Mouse (Mus musculus) hindbrain, embryonic 16.5 days (tissue): Measurements from ENCODE around the gene Tcp10c. TPM values are rescaled to one million over a fixed set of nuclear protein-coding genes. Genes with fewer than 3 reads are reported as not detected.
"Not testable (repeated sequence)": the region's sequence is repeated elsewhere in the genome, so short reads cannot be mapped to it uniquely, and the experiment has no call there.

Experiments used
- ATAC-seq: fragments of 200-750 bp; cut with Nextera tagmentation; 2 replicates; pipeline ENCODE4 v1.8.0; 2017; ENCODE audit warnings: moderate TSS enrichment, moderate library complexity
- H3K27ac ChIP-seq: fragments of 300-500 bp; sonication (generic); 2 replicates; pipeline ENCODE4 v1.5.1; 2014; ENCODE audit warnings: low read depth, mild to moderate bottlenecking, control low read depth, low read length, moderate library complexity
- H3K27me3 ChIP-seq: fragments of 300-500 bp; sonication (generic); replicated peaks from 2 replicates; pipeline ENCODE4 v1.6.1; 2014; ENCODE audit warnings: low read length; ENCODE audit not compliant: control insufficient read depth, insufficient read depth
- H3K36me3 ChIP-seq: fragments of 300-500 bp; sonication (generic); 2 replicates; pipeline ENCODE4 v1.6.1; 2014; ENCODE audit warnings: mild to moderate bottlenecking, low read length, moderate library complexity, mixed read lengths; ENCODE audit not compliant: control insufficient read depth, insufficient read depth
- H3K4me1 ChIP-seq: fragments of 300-500 bp; sonication (generic); 2 replicates; pipeline ENCODE4 v1.6.1; 2014; ENCODE audit warnings: low read depth, low read length; ENCODE audit not compliant: control insufficient read depth, insufficient read depth
- H3K4me2 ChIP-seq: fragments of 300-500 bp; sonication (generic); 2 replicates; pipeline ENCODE4 v1.6.1; 2014; ENCODE audit warnings: mild to moderate bottlenecking, low read length, control low read depth, moderate library complexity
- H3K4me3 ChIP-seq: fragments of 300-500 bp; sonication (generic); 2 replicates; pipeline ENCODE4 v1.5.1; 2014; ENCODE audit warnings: mild to moderate bottlenecking, low read length, control low read depth, moderate library complexity
- H3K9ac ChIP-seq: fragments of 300-500 bp; sonication (generic); 2 replicates; pipeline ENCODE4 v1.6.1; 2014; ENCODE audit warnings: low read depth, mild to moderate bottlenecking, control low read depth, low read length, moderate library complexity
- H3K9me3 ChIP-seq: fragments of 300-500 bp; sonication (generic); 2 replicates; pipeline ENCODE4 v1.6.1; 2014; ENCODE audit warnings: mild to moderate bottlenecking, low read length, moderate library complexity; ENCODE audit not compliant: control insufficient read depth
- WGBS: fragments of 180-500 bp; shearing (Covaris S2); extraction: QIAGEN DNeasy Blood & Tissue Kit; methylation state at CpG from one replicate; pipeline ENCODE4 v1.1.7; 2014; 5-methylcytosine and 5-hydroxymethylcytosine counted together
- polyA plus RNA-seq: library from polyadenylated mRNA; unstranded; fragments of >200 nt; fragmentation: Nextera tagmentation; extraction: Ambion mirVana; gene quantifications from 2 replicates; pipeline ENCODE4 v1.2.1, GENCODE M21; 2015

Tcp10c gene
- not detected in 2 replicates for polyA plus RNA-seq

- not testable (repeated sequence) for H3K4me2 ChIP-seq, H3K27ac ChIP-seq, ATAC-seq, H3K36me3 ChIP-seq, H3K27me3 ChIP-seq, H3K4me3 ChIP-seq, H3K9ac ChIP-seq, H3K4me1 ChIP-seq
- H3K9me3 ChIP-seq = peaks cover 15% of the 10 kb centered on the region
- WGBS = 85% methylated on average over 4 of the region's 4 CpGs
Measured at GRCm38 (mm10) chr17:13354521-13354920, at the start of gene Tcp10c. Tcp10c (plus strand) TSS chr17:13354572.

- WGBS = 80% methylated on average over 5 of the region's 6 CpGs
- ATAC-seq = 0 out of 2 replicates have a peak, but pooled peaks have one; percentile 40
Measured at GRCm38 (mm10) chr17:13307852-13308251, 46.5 kb upstream of the Tcp10c start.

GRCm38 (mm10) chr17:13308344-13308743, 46.0 kb upstream of the Tcp10c start:
- not testable (repeated sequence) for H3K4me1 ChIP-seq, H3K27me3 ChIP-seq, H3K9ac ChIP-seq, H3K36me3 ChIP-seq, H3K4me2 ChIP-seq, H3K4me3 ChIP-seq, H3K27ac ChIP-seq
- WGBS = 84% methylated on average over 5 of the region's 5 CpGs
- peaks cover 15% of the 10 kb centered on the region for H3K9me3 ChIP-seq
- 0 out of 2 replicates have a peak, but pooled peaks have one; percentile 30 for ATAC-seq

More at GRCm38 (mm10) chr17:13307852-13308251, 46.5 kb upstream of the Tcp10c start:
- H3K4me3 ChIP-seq, H3K4me2 ChIP-seq, H3K36me3 ChIP-seq, H3K4me1 ChIP-seq, H3K27me3 ChIP-seq, H3K27ac ChIP-seq, H3K9ac ChIP-seq: not testable (repeated sequence)
- H3K9me3 ChIP-seq = peaks cover 15% of the 10 kb centered on the region

GRCm38 (mm10) chr17:13308746-13309145, 45.6 kb upstream of the Tcp10c start:
- H3K36me3 ChIP-seq, ATAC-seq, H3K4me2 ChIP-seq, H3K27ac ChIP-seq, H3K27me3 ChIP-seq, H3K4me3 ChIP-seq, H3K9ac ChIP-seq, H3K4me1 ChIP-seq: not testable (repeated sequence)
- 89% methylated on average over 4 of the region's 4 CpGs for WGBS
- H3K9me3 ChIP-seq = peaks cover 15% of the 10 kb centered on the region

GRCm38 (mm10) chr17:13309182-13309631, 45.2 kb upstream of the Tcp10c start:
- WGBS = 91% methylated on average over 10 of the region's 10 CpGs
- H3K27ac ChIP-seq, H3K27me3 ChIP-seq, H3K36me3 ChIP-seq, H3K4me1 ChIP-seq, H3K4me3 ChIP-seq, H3K9ac ChIP-seq, ATAC-seq, H3K4me2 ChIP-seq: not testable (repeated sequence)
- H3K9me3 ChIP-seq = peaks cover 15% of the 10 kb centered on the region

- ATAC-seq, H3K9ac ChIP-seq, H3K27ac ChIP-seq, H3K36me3 ChIP-seq, H3K27me3 ChIP-seq, H3K4me1 ChIP-seq, H3K4me2 ChIP-seq, H3K4me3 ChIP-seq: not testable (repeated sequence)
- peaks cover 25% of the 10 kb centered on the region for H3K9me3 ChIP-seq
- WGBS = 89% methylated on average over 4 of the region's 4 CpGs
Measured at GRCm38 (mm10) chr17:13329967-13330366, 24.4 kb upstream of the Tcp10c start.

- not testable (repeated sequence) for H3K9ac ChIP-seq, H3K36me3 ChIP-seq, H3K4me2 ChIP-seq, H3K4me3 ChIP-seq, ATAC-seq, H3K27me3 ChIP-seq, H3K4me1 ChIP-seq, H3K27ac ChIP-seq
- 69% methylated on average over 3 of the region's 4 CpGs for WGBS
- peaks cover 25% of the 10 kb centered on the region for H3K9me3 ChIP-seq
Measured at GRCm38 (mm10) chr17:13331179-13331578, 23.2 kb upstream of the Tcp10c start.

- H3K27ac ChIP-seq, H3K4me1 ChIP-seq, H3K4me2 ChIP-seq, H3K4me3 ChIP-seq, ATAC-seq, H3K27me3 ChIP-seq, H3K9ac ChIP-seq, H3K36me3 ChIP-seq: not testable (repeated sequence)
- H3K9me3 ChIP-seq = peaks cover 31% of the 10 kb centered on the region
- 91% methylated on average over 8 of the region's 8 CpGs for WGBS
Measured at GRCm38 (mm10) chr17:13332496-13332895, 21.9 kb upstream of the Tcp10c start.

GRCm38 (mm10) chr17:13336979-13337749, 17.2 kb upstream of the Tcp10c start:
- not testable (repeated sequence) for H3K27ac ChIP-seq, H3K4me1 ChIP-seq, H3K4me3 ChIP-seq, H3K4me2 ChIP-seq, H3K36me3 ChIP-seq, H3K9ac ChIP-seq, H3K27me3 ChIP-seq
- H3K9me3 ChIP-seq = peaks cover 20% of the 10 kb centered on the region
- ATAC-seq = peak; percentile 94
- 66% methylated on average over 9 of the region's 9 CpGs for WGBS
